Mouse (Mus musculus): Measurements from ENCODE around the gene Crip3. TPM values are rescaled to one million over a fixed set of nuclear protein-coding genes. Genes with fewer than 3 reads are reported as not detected.

The Crip3 gene
- total RNA-seq (2018; cell fraction: chromatin; rRNA removed) = not detected
- not detected for total RNA-seq (2018; cell fraction: cytosol; rRNA removed)
- total RNA-seq (2018; cell fraction: nucleus; rRNA removed) = 1 to 10 TPM in 1 of 26 experiments, not detected in 25; 1.5 TPM
- not detected in 3 replicates for polyA plus RNA-seq (2018)

DNA sequence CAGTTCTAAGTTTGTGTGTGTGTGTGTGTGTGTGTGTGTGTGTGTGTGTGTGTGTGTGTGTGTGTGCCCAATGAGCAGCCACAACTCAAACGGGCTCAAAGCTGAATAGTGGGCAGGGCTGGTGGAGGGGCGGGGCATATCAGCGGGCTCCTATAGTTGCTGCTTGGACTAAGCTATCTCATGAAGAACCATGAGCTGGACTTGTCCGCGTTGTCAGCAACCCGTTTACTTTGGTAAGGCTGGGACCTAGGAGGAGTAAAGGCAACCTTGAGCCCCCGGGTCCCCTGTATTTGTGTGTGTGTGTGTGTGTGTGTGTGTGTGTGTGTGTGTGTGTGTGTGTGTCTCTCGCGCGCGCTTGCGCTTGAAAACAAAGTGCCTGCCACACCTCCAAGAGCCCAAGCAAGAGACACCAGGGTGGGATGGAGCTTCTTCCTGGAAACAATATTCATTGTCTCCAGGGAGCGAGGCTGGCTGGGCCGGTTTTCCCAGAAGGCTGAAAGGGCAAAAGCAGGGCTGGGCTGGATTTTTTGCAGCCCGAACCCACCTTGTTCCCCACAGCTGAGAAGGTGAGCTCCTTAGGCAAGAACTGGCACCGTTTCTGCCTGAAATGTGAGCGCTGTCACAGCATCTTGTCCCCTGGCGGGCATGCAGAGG, at the start of gene Crip3:
Crip3 (plus strand) TSS at position 166 of the 654 bp plus-strand sequence.
- Histone ChIP-seq H3K4me3 (ENCODE audit: inconsistent target) (no peak within 1 kb of the TSS), H3K36me3 (ENCODE audit: inconsistent target) (no peaks in the 10 kb centered on the region), H3K27ac (no peak within 1 kb of the TSS), H3K79me2 (ENCODE audit: inconsistent target) (no peaks in the 10 kb centered on the region)
- 15% methylated on average over 18 of the region's 18 CpGs for WGBS (ENCODE audit: missing documents)

DNA sequence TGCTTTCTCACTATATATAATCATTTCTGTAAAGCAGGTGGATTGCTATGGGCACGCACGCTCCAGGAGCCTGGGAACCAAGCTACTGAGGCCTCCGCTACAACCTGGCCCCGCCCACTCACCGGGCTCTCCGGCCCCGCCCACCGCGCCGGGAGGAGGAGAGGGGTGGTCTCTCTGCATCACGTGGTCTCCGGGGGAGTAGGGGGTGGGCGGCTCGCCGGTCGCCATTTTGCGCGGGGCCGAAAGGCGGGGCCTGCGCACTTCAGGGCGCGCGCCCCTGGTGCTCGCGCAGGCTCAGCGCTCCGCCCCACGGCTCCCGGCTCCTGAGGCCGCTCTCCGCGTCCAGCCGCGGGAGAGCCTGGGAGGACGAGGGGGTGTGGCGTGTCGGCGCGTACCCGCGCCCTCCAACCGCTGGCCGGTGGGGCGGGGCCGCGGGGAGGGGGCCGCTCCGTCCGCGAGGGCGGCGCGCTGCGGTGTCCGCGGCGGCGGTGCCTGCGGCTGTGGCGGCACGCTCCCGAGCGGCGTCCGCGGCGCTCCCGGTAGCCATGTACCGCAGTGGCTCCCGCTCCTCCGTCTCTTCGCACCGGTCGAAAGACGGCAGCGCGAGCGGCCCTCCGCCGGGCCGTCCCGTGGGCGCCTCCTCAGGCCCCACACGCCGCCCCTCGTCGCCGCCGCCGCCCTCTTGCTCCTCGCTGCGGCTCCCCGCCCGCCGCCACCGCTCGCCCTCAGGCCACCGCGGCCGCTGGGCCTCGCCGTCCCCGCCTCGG, 45.2 kb upstream of the Crip3 start, which contains the start of gene Zfp318:
Zfp318 (plus strand) TSS at position 438 of the 767 bp plus-strand sequence.
- peak within 1 kb of the TSS; percentile 53 for H3K4me3 ChIP-seq (ENCODE audit: inconsistent target)
- H3K79me2 ChIP-seq (ENCODE audit: inconsistent target) = no peaks in the 10 kb centered on the region
- no peak within 1 kb of the TSS for H3K27ac ChIP-seq
- WGBS (ENCODE audit: missing documents) = 2% methylated on average over 74 of the region's 105 CpGs
- no peaks in the 10 kb centered on the region for H3K36me3 ChIP-seq (ENCODE audit: inconsistent target)

DNA sequence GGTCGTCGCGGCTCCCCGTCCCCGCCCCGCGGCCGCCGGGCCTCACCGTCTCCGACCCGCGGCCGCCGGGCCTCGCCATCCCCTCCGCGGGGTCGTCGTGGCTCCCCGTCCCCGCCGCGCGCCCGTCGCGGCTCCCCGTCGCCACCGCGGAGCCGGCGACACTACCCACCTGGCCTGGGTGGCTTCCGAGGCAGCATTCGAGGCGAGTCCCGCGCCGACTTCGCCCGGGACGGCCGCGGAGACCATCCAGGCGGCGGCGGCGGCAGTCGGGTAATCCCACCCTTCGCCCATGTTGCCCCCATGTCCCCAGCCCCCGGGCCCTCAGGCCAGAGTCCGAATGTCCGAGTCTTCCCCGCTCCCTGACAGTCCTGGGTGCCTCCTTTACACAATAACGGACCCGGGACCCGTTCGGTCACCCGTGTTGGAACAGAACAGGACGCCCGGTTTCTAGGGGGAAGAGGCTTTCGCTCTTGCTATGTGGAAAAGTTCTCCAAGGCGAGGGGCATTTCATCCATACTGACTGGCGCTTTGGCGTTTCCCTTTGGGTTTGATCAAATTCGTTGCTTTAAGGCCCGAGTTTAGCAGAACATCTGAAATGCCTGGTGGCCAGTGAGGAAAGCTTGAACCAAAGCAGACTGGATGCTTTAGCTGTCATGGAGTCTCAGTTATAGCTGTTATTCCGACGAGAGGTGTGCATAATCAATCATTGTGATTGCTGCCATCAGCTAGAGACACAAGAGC, 44.5 kb upstream of the Crip3 start:
- H3K27ac ChIP-seq = no peak overlapping the region
- no peaks in the 10 kb centered on the region for H3K79me2 ChIP-seq (ENCODE audit: inconsistent target)
- no peaks in the 10 kb centered on the region for H3K36me3 ChIP-seq (ENCODE audit: inconsistent target)
- H3K4me3 ChIP-seq (ENCODE audit: inconsistent target) = peak overlapping the region; percentile 53
- 2% methylated on average over 62 of the region's 70 CpGs for WGBS (ENCODE audit: missing documents)

DNA sequence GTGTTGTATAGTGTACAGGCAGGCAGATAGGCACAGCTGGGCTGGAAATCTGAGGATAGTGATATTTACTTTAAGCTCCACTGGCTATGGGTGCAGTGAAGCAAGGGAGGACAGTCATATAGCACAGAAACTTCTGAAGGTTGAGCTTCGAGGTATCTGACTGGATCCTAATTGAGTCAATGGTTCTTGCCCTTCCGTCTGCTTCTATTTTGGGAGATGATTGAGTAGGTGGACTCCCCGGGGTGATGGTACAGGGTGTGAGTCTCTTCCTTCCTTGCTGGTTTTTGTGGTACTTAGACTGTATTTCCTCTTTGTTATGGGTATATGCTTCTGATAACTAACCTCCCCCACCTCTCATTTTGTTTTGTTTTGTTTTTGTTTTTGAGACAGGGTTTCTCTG, 40.5 kb upstream of the Crip3 start:
- H3K4me3 ChIP-seq (ENCODE audit: inconsistent target) = no peak overlapping the region
- H3K27ac ChIP-seq = no peak overlapping the region
- WGBS (ENCODE audit: missing documents) = 7% methylated on average over 3 of the region's 3 CpGs
- H3K79me2 ChIP-seq (ENCODE audit: inconsistent target) = no peaks in the 10 kb centered on the region
- H3K36me3 ChIP-seq (ENCODE audit: inconsistent target) = no peaks in the 10 kb centered on the region

DNA sequence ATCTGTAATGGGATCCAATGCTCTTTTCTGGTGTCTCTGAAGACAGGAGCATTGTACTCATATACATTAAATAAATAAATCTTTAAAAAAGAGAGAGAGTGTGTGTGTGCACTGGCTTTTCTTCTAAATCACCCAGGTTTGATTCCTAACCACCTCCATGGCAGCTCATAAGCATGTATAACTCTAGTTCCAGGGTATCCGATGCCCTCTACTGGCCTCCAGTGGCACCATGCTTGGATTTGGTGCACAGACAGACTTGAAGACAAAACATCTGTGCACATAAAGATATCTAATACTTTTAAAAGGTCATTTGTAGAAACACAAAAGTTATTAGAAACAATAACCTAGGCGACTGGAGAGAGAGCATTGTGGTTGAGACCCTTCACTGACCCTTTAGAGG, 35.7 kb upstream of the Crip3 start:
- Histone ChIP-seq H3K27ac (no peak overlapping the region), H3K36me3 (ENCODE audit: inconsistent target) (peaks cover 14% of the 10 kb centered on the region; the same call in 1 of the 2 replicates), H3K79me2 (ENCODE audit: inconsistent target) (no peaks in the 10 kb centered on the region), H3K4me3 (ENCODE audit: inconsistent target) (no peak overlapping the region)
- 54% methylated on average over 2 of the region's 2 CpGs for WGBS (ENCODE audit: missing documents)

DNA sequence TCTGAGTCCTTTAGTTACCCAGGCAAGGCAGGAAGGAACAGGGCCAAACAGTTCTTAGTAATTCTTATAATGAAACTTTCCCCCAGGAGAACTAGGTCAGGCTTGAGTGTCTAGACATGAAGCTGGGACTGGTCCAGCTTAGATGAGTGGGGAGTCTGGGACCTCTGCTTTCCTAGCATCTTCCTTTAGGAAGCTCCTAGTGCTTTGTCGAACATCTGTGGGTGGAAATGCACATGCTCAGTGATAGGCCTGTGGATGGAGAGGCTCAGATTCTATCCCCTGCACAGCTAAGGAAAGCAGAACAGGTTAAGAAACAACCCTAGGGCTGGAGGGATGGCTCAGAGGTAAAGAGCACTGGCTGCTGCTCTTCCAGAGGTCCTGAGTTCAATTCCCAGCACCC, 34.1 kb upstream of the Crip3 start:
- no peaks in the 10 kb centered on the region for H3K79me2 ChIP-seq (ENCODE audit: inconsistent target)
- 100% methylated on average over 1 of the region's 1 CpGs for WGBS (ENCODE audit: missing documents)
- no peak overlapping the region for H3K4me3 ChIP-seq (ENCODE audit: inconsistent target)
- H3K36me3 ChIP-seq (ENCODE audit: inconsistent target) = peaks cover 22% of the 10 kb centered on the region; the same call in 1 of the 2 replicates
- no peak overlapping the region for H3K27ac ChIP-seq

DNA sequence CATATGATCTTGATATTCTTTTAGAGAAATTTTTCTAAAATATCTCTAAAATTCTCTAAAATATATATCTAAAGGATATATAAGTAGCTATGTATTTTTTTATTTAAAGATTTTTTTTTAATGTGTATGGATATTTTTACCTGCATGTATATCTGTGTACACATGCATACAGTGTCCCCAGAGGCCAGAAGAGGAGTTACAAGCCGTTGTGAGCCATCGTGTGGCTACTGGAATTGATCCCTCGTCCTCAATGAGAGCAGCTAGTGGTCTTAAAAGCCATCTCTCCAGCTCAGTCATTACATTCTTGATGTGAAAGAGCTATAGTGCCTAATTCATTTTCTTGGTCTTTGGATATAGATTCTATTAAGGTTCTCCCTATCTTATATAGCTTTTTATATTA, 20.2 kb upstream of the Crip3 start:
- WGBS (ENCODE audit: missing documents) = 54% methylated on average over 3 of the region's 3 CpGs
- H3K27ac ChIP-seq = no peak overlapping the region
- peaks cover 57% of the 10 kb centered on the region for H3K36me3 ChIP-seq (ENCODE audit: inconsistent target)
- no peaks in the 10 kb centered on the region for H3K79me2 ChIP-seq (ENCODE audit: inconsistent target)
- no peak overlapping the region for H3K4me3 ChIP-seq (ENCODE audit: inconsistent target)

DNA sequence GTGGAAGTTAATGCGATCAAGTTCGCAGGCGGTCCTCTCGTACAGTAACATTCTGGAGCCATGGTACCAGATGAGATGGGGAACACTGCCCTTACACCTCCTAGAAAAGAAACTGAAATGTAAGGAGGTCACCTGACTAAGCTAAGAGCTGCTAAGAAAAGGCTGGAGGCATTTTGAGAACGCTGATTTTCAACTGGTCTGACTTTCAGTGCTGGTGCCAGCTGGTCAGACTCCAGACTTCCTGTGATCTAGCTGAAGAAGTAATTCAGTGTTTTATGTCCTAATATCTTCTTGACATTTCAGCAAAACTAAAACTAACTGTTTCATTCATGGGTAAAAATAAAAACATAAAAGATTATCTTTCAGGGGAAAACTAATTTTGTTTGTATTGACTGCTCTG, 10.1 kb upstream of the Crip3 start:
- no peak overlapping the region for H3K27ac ChIP-seq
- H3K79me2 ChIP-seq (ENCODE audit: inconsistent target) = no peaks in the 10 kb centered on the region
- H3K36me3 ChIP-seq (ENCODE audit: inconsistent target) = no peaks in the 10 kb centered on the region
- WGBS (ENCODE audit: missing documents) = 77% methylated on average over 5 of the region's 5 CpGs
- no peak overlapping the region for H3K4me3 ChIP-seq (ENCODE audit: inconsistent target)

DNA sequence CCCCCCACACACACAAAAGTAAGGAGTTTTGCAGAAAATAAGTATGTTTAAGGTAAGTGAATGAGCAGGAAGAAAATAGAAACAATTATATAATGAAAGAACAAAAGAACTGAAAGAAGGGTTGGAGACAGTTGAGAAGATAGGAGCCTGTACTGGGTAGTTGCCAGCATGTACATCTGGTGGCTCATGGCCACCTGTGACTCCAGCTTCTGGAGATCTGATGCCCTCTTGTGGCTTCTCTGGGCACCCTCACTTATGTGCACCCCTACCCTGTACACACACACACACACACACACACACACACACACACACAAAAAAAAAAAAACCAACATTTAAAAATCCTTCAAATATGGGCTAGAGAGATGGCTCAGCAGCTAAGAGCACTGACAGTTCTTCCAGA, 9.0 kb upstream of the Crip3 start:
- no peak overlapping the region for H3K27ac ChIP-seq
- H3K79me2 ChIP-seq (ENCODE audit: inconsistent target) = no peaks in the 10 kb centered on the region
- no peak overlapping the region for H3K4me3 ChIP-seq (ENCODE audit: inconsistent target)
- H3K36me3 ChIP-seq (ENCODE audit: inconsistent target) = no peaks in the 10 kb centered on the region

DNA sequence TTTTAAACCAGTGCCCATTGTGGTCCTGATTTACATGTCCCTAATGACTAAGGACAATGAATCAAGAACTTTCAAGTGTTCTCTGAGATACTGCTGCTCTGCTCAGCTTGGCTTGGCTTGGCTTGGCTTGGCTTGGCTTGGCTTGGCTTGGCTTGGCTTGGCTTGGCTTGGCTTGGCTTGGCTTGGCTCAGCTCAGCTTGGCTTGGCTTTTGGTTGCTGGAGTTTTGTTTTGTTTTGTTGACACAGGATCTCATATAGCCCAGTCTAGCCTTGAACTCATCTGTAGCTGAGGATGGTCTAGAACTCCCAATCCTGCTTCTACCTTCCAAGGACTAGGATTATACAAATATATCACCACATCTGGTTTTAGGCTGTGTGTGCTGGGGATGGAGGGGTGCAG, 2.2 kb upstream of the Crip3 start:
- no peaks in the 10 kb centered on the region for H3K79me2 ChIP-seq (ENCODE audit: inconsistent target)
- H3K36me3 ChIP-seq (ENCODE audit: inconsistent target) = no peaks in the 10 kb centered on the region
- no peak overlapping the region for H3K4me3 ChIP-seq (ENCODE audit: inconsistent target)
- H3K27ac ChIP-seq = no peak overlapping the region

DNA sequence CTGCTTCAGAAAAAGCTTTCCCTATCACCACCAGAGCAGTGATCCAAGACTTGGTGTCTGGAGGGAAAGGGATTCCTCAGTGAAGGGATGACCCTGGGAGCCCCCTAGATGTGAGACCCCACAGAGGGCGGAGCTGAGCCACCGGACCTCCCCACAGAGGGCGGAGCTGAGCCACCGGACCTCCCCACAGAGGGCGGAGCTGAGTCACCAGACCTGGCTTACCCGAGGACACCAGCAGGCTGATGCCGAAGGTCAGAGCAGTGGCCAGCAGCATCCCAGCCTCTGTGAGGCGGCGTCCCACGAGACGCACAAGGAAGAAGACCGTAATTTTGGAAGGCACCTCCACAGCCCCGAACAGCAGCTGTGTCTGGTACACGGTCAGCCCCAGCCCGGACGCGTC, 4.9 kb downstream of the Crip3 start:
- WGBS (ENCODE audit: missing documents) = 18% methylated on average over 17 of the region's 17 CpGs
- Histone ChIP-seq H3K36me3 (ENCODE audit: inconsistent target) (no peaks in the 10 kb centered on the region), H3K27ac (no peak overlapping the region), H3K79me2 (ENCODE audit: inconsistent target) (no peaks in the 10 kb centered on the region), H3K4me3 (ENCODE audit: inconsistent target) (no peak overlapping the region)

DNA sequence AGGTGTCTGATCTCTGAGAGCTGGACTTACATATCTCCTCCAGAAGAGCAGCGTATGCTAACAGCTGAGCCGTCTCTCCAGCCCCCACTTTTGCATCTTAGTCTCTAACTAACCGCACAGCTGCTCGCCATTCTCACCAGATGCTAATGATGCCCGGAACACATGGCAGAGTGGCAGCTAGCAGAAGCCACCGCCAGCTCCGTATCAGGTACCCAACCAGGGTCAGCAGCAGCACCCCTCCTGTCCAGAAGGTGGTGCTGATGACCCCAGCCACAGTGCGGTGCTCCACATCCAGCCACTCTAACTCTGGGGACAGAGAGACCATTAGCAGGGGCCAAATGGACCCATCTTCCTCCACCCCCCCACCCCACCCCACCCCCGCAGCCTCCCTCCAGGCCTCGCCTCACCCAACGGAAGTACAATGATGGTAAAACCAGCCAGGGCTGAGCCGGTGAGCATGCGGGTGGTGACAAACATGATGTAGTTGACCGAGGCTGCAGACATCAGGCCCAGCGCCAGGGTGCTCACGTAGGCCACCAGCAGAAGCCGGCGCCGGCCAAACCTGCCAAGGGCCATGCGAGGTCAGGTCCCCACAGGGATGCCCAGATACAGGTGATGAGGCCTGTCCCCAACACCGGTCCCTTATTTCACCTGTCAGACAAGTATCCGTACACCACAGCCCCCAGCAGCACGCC, 8.1 kb downstream of the Crip3 start:
- Histone ChIP-seq H3K4me3 (ENCODE audit: inconsistent target) (no peak overlapping the region), H3K36me3 (ENCODE audit: inconsistent target) (no peaks in the 10 kb centered on the region), H3K27ac (no peak overlapping the region), H3K79me2 (ENCODE audit: inconsistent target) (no peaks in the 10 kb centered on the region)
- 28% methylated on average over 23 of the region's 23 CpGs for WGBS (ENCODE audit: missing documents)

DNA sequence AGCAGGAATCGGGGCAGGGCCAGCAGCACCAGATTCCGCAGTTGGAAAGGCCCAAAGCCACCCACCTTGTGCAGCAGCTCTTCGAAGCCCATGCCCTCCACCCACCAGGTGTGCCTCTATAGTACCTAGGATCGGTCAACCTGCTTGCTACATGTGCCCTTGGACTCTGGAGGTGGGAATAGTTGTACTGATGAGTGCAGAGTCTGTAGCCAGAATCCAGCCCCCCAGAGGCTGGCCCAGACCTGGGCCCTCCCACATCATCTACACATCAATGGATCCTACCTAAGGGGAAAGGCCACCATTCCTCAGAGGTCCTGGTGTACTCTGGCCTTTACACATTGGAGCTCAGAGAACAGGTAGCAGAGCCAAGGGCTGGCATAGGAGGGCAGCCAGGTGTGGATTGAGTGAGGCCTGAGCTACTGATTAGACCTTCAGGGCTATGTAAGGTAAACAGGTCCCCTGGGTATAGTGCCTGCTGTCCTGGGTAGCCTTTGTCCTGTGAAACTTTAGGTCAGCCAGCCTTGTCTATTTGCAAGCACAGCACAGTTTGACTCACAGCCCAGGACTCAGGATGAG, 9.7 kb downstream of the Crip3 start, which contains the start of gene Slc22a7:
Slc22a7 (minus strand) TSS at position 160 of the 576 bp plus-strand sequence.
- H3K36me3 ChIP-seq (ENCODE audit: inconsistent target) = no peaks in the 10 kb centered on the region
- H3K27ac ChIP-seq = no peak within 1 kb of the TSS
- WGBS (ENCODE audit: missing documents) = 100% methylated on average over 4 of the region's 4 CpGs

DNA sequence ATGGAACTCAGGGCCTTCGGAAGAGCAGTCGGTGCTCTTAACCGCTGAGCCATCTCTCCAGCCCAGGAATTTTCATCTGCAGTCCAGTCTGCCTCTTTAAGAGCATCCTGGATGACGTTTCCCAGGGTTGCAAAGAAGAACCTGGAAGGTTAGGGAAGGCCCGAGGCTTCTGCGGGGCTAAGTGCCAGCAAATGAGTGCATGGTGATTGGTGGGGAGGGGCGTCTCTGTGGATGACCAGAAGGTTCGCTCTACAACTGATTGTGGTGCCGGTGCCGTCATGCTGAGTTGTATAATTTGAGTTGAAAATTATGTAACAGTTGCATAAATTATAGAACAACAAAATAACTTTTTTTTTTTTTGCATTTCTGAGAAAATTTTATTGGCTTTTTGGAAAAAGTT, 10.4 kb downstream of the Crip3 start:
- H3K27ac ChIP-seq = no peak overlapping the region
- H3K4me3 ChIP-seq (ENCODE audit: inconsistent target) = no peak overlapping the region
- no peaks in the 10 kb centered on the region for H3K36me3 ChIP-seq (ENCODE audit: inconsistent target)
- no peaks in the 10 kb centered on the region for H3K79me2 ChIP-seq (ENCODE audit: inconsistent target)
- 85% methylated on average over 8 of the region's 10 CpGs for WGBS (ENCODE audit: missing documents)

More for the DNA sequence above, 9.7 kb downstream of the Crip3 start, which contains the start of gene Slc22a7:
- Histone ChIP-seq H3K4me3 (ENCODE audit: inconsistent target) (no peak within 1 kb of the TSS), H3K79me2 (ENCODE audit: inconsistent target) (no peaks in the 10 kb centered on the region)

All from macrophage (primary cell).